Mouse (Mus musculus): ENCODE data around the gene Rprd1b.
"Not testable (repeated sequence)": the region's sequence is repeated elsewhere in the genome, so short reads cannot be mapped to it uniquely, and the experiment has no call there.

The Rprd1b gene

GRCm38 (mm10) chr2:158046186-158046585 is 17.9 kb downstream of the Rprd1b start:
- no peak for DNase-seq

DNA sequence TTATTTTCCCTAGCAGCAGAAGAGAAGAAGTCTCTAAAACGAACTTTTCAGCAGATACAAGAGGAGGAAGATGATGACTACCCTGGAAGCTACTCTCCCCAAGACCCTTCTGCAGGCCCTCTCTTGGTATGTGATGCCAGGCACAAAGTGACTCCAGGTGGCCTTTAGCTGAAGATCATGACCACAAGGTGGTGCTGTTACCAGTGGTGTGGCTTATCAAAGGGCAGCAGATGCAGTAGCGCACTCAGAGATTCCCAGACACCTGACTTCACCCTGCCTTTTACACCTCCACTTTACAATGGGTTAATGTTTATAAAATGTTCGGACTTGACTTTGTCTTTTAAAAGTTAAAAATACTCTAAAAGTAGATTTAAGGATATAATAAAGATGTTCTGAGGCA is 19.6 kb downstream of the Rprd1b start:
- DNase-seq = peak; percentile 70

DNA sequence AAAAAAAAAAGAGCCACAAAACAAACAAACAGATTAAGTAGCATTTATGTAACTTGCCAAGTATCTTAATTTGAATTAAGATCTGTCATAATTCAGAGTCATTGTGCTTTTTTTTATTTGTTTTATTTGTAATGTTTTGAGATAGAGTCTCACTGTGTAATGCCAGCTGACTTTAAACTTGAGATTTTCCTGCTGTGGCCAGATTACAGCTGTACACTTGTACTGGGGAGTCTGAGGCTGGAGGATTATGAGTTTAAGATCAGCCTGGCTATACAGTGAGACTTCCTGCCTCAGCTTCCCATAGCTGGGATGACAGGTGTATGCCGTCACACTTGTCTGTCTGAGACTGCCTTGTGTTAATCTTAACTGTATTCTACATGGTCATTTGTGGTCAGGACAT is 20.4 kb downstream of the Rprd1b start:
- no peak for DNase-seq

- DNase-seq = no peak
Measured at GRCm38 (mm10) chr2:158050116-158050515, 21.8 kb downstream of the Rprd1b start.

DNA sequence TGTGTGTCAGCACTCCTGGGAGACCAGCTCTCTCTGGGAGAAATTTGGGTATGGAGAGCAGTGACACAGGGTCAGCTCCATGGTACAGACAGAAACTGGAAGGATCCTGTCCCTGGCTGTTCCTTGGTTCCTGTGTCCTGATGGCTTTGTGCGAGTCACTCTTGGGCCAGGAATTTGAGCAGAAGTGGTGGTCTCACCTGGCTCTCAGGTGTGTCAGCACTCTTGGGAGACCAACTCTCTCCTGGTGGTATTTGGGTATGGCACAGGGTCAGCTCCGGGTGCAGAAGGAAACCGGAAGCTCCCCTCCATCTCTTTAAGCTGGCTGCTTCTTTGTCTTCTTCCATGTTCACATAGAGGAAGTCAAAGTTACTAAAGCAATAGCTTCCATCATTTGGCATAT is 26.3 kb downstream of the Rprd1b start:
- DNase-seq = no peak

- not testable (repeated sequence) for DNase-seq
Measured at GRCm38 (mm10) chr2:158055383-158055782, 27.1 kb downstream of the Rprd1b start.

- peak; percentile 25 for DNase-seq
Measured at GRCm38 (mm10) chr2:158057030-158057429, 28.7 kb downstream of the Rprd1b start.

DNA sequence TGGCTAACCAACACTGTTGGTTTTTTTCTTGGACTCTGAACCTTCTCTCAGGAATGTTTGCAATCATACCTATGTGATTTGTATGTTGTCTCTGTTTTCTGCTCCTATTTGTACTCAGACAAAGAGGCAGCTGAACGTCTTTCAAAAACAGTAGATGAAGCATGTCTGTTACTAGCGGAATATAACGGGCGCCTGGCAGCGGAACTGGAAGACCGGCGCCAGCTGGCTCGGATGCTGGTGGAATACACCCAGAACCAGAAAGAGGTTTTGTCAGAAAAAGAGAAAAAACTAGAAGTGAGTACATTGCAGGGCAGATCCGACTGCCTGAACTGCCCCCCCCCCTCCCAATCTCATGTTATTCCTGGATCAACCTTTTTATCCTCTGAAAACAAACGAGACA is 30.2 kb downstream of the Rprd1b start:
- peak; percentile 74 for DNase-seq

GRCm38 (mm10) chr2:158059666-158060105 is 31.4 kb downstream of the Rprd1b start:
- DNase-seq = peak; percentile 31

DNA sequence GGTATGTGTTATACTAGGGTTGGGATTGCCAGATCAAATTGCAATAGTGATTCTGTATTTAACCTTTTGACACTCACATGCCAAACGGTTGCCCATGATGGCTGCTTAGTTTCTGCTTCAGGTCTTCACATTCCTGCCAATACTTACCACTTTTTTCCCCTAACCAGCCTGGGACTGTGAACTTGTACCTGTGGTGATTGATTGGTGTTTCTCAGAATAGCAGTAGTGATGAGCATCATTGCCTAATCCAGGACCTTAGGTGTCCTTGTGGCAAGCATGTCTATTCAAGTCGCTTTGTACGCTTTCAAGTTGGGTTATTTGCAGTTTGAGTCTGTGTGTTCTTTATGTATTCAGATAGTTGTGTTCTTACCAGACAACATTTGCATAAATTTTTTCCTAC is 34.7 kb downstream of the Rprd1b start:
- no peak for DNase-seq

- DNase-seq = peak; percentile 62
Measured at GRCm38 (mm10) chr2:158064571-158065048, 36.3 kb downstream of the Rprd1b start.

DNA sequence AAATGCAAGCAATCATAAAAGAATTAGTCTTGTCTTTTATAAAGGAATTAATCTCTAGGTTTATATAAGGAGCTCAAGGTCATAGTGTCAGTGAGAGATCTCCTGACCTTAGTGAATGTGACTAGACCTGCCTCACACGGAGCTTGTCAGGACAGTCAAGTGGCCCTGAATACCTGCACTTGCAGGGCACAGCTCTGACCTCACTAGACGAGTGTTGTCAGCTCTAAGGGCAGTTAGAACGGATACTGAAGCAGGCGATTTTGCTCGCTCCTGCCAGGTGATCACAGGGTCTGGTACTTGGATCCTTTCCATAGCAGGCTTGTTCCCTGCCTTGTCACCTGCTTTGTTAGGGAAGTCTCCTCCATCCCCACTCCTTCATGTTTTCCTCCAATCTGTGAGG is 36.8 kb downstream of the Rprd1b start:
- DNase-seq = no peak

GRCm38 (mm10) chr2:158066456-158066855 is 38.2 kb downstream of the Rprd1b start:
- no peak for DNase-seq

GRCm38 (mm10) chr2:158067260-158067824 is 39.0 kb downstream of the Rprd1b start:
- DNase-seq = peak; percentile 27

DNA sequence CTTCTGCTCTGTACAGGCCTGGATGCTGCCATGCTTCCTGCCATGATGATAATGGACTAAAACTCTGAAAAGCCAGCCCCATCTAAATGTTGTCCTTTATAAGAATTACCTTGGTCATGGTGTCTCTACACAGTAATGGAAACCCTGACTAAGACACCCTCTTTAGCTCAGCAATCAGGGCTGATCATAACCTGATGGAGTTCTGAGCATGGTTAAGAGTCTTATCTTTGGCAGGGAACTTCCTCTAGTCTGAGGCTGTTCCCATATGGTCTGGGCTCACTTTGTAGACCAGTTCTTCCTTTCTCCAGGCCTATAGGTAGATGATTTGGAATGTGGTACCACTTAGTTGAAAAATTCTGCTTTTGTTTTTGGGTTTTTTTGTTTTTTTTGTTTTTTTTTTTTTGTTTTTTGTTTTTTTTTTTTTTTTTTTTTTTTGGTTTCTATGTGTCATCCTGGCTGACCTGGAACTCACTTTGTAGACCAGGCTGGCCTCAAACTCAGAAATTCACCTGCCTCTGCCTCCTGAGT is 40.2 kb downstream of the Rprd1b start:
- no peak for DNase-seq

DNA sequence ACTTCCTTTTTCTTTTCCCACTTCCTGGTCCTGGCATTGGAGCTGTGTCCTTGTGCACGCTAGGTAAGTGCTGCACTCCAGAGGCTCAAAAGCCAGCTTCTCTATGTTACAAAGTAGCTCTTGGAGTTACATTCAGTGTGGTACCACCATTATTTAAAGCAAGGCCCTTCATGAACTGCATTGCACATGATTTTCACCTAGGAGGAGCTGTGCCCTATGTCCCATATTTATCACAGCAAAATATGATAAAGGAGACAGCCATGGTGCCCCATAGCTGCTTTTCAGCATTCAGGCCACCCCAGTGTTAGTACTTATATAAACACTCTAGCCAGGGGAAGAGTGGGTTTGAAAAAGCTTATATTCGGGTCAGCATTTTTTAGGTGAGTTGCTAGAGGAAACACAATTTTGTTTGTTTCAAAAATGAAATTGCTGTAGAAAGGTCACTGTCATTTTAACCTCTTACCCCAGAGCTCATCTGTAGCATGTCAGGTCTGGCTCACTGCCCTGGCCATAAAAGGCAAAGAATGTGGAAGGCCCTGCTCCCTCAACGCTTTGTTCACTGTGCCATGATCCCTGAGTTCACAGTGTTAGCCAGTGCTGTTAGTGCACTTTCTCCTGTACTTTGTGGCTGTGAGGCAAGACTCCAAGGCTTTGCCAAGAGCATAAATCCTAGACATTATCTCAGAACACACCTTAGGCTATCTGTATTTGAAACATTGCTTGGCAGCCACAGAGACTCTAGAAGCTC is 42.8 kb downstream of the Rprd1b start:
- peak; percentile 27 for DNase-seq

GRCm38 (mm10) chr2:158071633-158071995 is 43.3 kb downstream of the Rprd1b start:
- no peak for DNase-seq

DNA sequence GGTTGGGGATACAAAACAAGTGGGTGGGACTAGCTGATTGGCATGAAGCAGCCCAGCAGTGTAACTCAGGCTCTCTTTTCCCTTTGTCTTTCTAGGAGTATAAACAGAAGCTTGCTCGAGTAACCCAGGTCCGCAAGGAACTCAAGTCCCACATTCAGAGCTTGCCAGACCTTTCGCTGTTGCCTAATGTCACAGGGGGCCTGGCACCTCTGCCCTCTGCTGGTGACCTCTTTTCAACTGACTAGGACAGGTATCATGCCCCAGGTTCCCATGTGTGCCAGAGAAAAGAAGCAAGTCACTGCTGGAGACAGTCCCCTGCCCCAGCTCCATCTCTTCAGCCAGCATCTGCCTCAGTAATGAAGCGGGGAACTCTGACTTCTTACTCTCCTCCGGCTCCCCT is 46.5 kb downstream of the Rprd1b start:
- no peak for DNase-seq

- no peak for DNase-seq
Measured at GRCm38 (mm10) chr2:158076690-158077089, 48.4 kb downstream of the Rprd1b start.

GRCm38 (mm10) chr2:158077981-158078380 is 49.7 kb downstream of the Rprd1b start:
- no peak for DNase-seq

DNA sequence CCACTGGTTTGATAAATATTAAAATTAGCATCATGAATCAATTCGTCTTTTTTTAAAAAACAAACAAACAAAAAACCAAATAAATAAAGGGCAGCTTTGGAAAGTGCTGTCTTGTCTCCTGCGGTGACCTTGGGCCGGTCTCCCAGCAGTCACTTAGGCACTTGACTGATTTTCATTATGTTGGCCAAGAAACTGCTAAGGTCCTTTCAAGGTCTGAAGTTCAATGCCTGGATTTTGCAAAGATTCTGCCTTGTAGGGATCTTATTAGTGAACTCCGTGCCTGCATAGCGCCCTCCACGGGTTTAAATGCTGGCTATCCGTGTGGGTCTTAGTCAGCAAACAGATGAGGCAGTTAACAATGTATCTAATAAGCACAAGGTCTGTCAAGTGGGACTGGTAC is 50.7 kb downstream of the Rprd1b start:
- no peak for DNase-seq

- no peak for DNase-seq
Measured at GRCm38 (mm10) chr2:158079843-158080395, 51.6 kb downstream of the Rprd1b start.

GRCm38 (mm10) chr2:158080622-158081241 is 52.4 kb downstream of the Rprd1b start:
- no peak for DNase-seq

DNA sequence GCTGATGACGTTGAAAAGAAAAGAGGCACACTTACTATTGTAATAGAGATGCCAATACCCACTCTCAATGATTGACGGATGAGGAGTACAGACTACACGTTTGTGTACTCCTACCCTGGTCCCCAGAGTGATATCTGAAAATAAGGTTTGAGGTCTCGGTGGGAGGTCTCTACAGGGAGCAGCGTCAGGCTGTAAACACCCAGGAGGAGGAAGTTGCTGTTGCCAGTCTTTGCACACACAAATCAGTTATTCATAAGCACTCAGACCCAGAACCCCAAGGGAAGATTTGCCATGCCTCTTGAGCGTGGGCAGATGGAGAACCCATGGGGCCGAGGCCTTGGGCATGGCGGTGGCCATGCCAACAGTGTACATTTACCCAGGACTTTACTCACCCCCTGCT is 56.2 kb downstream of the Rprd1b start:
- no peak for DNase-seq
